Mouse (Mus musculus): ENCODE results near the gene Arid1b.

The Arid1b gene

DNA sequence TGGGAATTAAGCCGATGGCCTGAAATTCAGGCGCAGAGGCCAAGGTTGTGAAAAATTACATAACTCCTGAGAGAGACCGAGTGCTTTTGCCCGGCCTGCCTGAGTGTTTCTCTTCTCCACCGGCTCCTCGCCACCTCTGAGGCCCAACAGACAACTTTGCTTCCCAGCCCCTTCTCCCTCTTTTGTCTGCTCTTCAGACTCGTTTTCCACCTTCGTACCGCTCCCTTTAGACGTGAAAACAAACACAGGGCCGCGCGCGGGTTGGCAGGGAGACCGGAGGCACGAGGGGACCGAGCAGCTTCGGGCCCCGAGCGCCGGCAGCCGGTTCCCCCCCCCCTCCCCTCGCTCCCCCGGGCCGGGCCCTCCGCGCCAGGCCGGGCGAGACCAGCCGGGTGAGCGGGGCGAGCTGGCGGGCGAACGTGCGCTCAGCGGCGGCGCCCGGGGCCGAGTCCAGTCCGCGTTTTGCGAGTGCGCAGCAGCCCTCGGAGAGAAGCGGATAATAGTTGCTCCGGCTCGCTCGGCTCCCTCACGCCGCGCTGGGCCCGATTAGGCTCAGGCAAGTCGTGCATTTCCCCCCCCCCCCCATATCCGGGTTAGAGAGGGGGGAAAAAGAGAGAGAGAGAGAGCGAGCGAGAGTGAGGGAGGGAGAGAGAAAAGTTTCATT lies at the start of gene Arid1b:
Arid1b (plus strand) TSS at position 493 of the 664 bp plus-strand sequence.
- DNase-seq (ENCODE audit: low spot score in 2 of 2), result peak; percentile 78 to 90

- no peak for DNase-seq (ENCODE audit: low spot score in 2 of 2)
Measured at GRCm38 (mm10) chr17:4945311-4945751, 48.8 kb upstream of the Arid1b start.

GRCm38 (mm10) chr17:4945871-4946331 lies 48.2 kb upstream of the Arid1b start:
- peak in 1 of 2 experiments; percentile 31 for DNase-seq (ENCODE audit: low spot score in 2 of 2)

GRCm38 (mm10) chr17:4946421-4946974 lies 47.6 kb upstream of the Arid1b start:
- no peak for DNase-seq (ENCODE audit: low spot score in 2 of 2)

DNA sequence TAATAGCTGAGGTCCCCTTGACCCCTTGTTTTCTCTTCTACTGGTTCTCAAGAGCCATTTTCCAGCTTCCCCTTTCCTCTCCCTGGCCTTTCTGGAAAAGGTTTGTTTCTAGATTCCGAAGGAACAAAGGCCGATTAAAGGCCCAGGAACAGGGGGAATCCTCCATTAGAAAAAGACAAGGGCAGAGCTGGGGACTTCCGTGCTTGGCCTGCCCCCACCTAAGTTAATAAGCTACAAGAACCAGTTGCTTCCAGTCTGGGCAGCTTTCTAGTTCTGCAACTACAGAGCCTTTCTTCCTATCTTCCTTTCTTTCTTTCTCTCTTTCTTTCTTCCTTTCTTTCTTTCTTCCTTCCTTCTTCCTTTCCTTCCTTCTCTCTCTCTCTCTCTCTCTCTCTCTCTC lies 47.1 kb upstream of the Arid1b start:
- no peak for DNase-seq (ENCODE audit: low spot score in 2 of 2)

- DNase-seq (ENCODE audit: low spot score in 2 of 2), result no peak
Measured at GRCm38 (mm10) chr17:4947439-4947838, 46.7 kb upstream of the Arid1b start.

DNA sequence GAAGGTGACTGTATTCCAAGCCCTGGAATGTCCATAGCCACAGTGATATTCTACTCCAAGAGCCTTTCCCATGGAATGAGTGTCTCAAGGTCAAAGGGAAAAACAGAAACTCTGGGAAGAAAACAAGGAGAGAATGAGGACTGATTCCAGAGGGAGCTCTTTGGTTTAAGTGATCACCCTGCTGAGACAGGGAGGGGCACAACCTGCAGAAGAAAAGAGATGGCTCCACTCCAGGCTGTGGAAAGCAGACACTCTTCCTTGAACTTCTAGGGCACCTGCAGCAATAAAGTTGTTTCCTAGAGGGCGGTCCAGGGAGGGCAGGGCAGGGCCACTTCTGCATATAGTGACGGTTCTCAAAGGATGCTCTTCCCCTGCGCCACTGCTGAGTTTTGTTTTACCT lies 45.6 kb upstream of the Arid1b start:
- no peak for DNase-seq (ENCODE audit: low spot score in 2 of 2)

- no peak for DNase-seq (ENCODE audit: low spot score in 2 of 2)
Measured at GRCm38 (mm10) chr17:4954431-4954830, 39.7 kb upstream of the Arid1b start.

DNA sequence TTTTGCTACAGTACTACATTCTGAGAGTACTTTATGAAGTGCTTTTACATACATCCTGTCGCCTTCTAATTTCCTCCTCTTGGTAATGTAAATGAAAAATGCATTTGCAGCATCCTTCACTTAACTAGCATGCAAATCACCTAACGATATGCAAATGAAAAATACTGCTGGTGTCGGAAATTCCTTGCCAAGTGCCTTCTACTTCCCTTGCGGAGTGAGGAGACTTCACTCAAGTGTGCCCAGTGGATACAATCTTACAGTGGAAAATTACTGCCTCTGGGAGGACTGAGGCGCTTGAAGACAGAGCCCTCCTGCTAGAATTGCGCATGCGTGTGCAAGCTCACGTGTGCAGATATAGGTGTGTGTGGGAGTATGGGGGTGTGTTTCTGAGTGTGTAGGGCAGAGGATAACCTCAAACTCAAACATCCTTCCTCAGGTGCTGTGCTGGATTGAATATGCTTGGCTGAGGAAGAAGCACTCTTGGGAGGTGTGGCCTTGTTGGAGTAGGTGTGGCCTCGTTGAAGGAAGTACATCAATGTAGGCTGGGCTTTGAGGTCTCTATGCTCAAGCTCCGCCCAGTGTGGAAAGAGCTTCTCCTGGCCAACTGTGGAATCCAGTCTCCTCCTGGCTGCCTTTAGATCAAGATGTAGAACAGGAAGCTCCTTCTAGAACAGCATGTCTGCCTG lies 29.8 kb upstream of the Arid1b start:
- DNase-seq (ENCODE audit: low spot score in 2 of 2), result no peak

DNA sequence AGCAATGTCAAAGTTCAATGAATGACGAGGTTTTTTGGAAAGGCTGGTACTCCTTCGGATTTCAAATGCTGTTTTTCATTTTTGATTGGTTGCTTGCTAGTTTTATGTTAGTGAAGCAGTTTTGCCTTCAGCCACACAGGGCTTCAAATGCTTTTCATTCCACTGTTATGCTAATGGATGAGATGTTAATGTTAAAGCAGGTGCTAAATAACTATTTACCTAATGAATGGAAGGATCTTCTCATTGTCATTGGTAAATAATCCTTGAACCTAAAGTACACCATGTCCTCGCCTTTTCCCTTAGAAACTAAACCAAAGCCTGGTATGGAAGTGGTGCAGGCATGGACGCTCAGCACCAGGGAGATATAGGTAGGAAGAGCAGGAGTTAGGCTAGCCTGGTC lies 26.9 kb upstream of the Arid1b start:
- DNase-seq (ENCODE audit: low spot score in 2 of 2), result no peak

DNA sequence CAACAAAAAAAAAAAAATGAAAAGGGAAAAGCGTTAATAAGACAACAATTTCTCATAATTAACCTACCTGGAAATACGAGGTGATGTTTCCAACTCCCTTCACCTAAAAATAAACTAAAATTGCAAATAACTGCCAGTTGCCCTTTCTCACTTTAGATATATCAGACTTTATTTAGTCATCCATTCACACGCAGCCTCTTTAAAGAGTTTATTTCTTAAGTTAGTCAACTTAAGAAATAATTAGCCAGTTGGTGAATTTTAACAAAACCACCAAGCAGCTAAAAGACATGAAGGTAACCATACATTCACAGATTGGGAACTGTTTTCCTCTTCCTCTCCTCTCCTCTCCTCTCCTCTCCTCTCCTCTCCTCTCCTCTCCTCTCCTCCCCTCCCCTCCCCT lies 26.1 kb upstream of the Arid1b start:
- DNase-seq (ENCODE audit: low spot score in 2 of 2), result no peak

DNA sequence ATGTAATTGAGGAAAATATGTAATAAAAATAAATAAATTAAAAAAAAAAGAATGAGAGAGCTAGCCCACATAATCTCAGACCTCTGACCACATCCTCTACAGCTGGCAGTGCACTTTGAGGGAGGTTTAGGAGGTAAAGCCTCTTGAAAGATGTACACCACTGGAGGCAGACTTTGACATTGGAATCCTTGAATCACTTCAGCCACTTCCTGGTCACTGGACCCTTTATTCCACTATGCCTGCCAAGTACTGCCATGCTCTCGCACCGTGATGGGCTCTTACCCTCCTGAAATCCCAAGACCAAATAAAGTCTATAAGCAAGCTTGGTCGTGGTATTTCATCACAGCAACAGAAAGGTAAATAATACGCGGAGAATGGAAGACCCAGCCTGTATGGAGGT lies 25.3 kb upstream of the Arid1b start:
- no peak for DNase-seq (ENCODE audit: low spot score in 2 of 2)

DNA sequence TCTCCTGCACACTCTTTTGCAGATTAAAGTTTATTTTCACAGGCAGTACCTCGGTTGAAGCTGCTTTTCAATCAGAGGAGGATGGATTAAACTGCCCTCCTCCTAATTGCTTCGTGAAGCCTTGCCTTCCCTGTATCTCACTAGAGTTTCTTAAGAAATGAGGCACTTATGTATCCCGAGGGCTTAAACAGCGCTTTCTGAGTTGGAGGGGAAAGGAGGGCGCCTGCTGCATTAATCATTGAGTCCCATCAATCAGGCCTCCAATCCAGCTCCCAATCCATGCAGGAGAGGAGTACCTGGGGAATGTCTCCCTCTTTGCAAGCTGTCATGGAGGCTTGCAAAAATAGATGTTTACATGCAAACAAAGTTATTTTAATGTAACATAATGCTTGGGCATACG lies 21.9 kb upstream of the Arid1b start:
- DNase-seq (ENCODE audit: low spot score in 2 of 2), result no peak

DNA sequence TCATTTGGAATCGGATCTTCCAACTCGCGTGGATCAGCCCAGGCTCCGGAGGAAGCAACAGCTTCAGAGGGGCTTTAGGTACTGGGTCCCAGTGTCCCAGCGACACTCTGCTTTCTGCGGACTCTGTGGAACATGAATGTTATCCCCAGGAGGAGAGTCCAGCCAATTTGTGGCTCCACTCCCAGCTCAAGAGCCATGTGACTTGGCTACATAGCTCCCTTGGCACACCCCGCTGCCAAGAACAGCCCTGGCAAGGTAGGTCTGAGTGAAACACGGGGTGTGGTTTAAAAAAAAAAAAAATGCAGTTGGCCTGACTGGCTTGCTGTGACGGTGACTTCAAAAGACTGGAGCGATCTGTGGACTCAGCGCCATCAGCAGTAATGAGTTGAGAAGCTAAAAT lies 19.4 kb upstream of the Arid1b start:
- DNase-seq (ENCODE audit: low spot score in 2 of 2), result no peak

DNA sequence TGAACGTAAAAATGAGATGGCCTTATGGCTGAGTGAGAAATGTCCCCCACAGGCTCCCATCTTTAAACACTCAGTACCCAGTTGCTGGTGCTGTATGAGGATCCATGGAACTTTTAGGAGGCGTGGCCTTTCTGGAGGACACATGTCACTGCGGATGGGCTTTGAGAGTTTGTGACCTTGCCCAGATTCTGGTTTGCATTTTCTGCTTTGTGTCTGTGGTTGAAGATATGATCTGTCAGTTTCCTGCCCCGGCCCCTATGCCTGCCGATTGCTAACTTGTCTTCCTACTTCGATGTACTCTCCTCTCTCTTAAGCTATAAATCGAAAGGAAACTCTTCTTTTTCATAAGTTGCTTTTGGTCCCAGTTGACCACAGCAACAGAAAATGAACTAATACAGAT lies 14.0 kb upstream of the Arid1b start:
- DNase-seq (ENCODE audit: low spot score in 2 of 2), result no peak

- no peak for DNase-seq (ENCODE audit: low spot score in 2 of 2)
Measured at GRCm38 (mm10) chr17:4982819-4983218, 11.3 kb upstream of the Arid1b start.

- no peak for DNase-seq (ENCODE audit: low spot score in 2 of 2)
Measured at GRCm38 (mm10) chr17:4984691-4985090, 9.4 kb upstream of the Arid1b start.

DNA sequence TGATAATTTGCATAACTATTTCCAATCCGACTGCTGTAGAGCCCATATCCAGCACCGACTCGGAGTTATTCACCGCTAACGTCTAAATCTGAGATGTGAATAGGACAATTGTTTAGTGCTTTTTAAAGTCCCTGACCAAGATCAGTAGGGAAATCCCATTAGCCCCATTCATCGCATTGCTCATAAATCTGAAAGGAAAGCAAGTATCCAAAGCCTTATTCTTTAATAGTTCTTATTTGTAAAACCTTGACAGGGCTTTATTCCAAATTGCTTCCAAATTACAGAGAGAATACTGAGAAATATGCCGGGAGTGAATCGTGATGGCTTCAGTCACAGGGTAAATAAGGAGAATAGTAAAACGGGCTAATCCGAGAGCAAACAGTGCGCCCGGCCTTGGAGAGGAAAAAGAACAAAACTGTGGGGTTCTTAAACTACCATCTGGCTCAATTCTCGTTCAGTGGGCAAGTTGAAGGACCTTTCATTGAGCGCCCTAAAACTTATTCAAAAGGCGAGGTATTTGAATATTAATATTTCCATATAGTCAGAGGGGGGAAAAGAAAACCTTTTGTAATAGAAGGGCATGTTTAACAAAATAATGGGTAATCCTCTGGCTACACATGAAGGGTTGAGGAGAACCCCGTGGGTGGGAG lies 3.1 kb upstream of the Arid1b start:
- DNase-seq (ENCODE audit: low spot score in 2 of 2), result no peak

DNA sequence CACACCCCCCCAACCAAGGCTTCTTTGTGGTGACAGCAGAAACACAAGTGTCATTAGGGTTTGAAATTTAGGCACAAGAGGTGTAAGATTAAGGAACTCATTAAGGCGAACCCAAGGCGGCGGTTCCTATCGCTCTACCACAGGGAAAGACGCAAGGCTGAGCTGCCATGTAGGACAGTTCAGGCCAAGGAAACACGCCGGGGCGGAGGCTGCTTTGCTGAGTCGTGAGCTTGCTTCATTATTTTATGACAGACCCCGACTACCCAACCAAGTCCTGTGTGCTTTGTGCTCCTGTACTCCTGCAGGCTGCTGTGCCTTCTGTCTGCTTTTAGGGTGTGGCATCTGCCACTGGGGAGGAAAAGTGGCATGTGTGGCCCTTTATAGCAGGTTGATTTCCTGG lies 2.5 kb upstream of the Arid1b start:
- DNase-seq (ENCODE audit: low spot score in 2 of 2), result no peak

- no peak for DNase-seq (ENCODE audit: low spot score in 2 of 2)
Measured at GRCm38 (mm10) chr17:4993497-4993839, 664 bp upstream of the Arid1b start.

DNA sequence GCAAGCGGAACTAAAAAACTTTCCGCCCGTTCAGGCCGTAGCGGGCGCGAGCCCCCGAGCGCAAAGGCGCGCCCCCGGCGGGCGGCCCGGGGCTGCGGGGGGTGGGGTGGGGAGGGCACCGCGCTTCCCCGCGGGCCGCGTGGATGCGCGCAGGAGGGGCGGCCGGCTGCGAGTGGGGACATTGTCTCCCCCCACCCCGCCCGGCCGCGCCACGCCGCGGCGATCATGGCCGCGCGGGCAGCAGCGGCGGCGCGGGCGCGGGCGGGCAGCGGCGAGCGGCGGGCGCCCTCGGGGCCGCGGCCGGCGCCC lies 326 bp downstream of the Arid1b start:
- DNase-seq (ENCODE audit: low spot score in 2 of 2), result no peak

- peak; percentile 77 to 80 for DNase-seq (ENCODE audit: low spot score in 2 of 2)
Measured at GRCm38 (mm10) chr17:4994813-4995560, 855 bp downstream of the Arid1b start.

Data from spleen, postnatal 10 days (tissue).